Mouse (Mus musculus): Measurements from ENCODE around the gene Klf8.

Gene Klf8

DNA sequence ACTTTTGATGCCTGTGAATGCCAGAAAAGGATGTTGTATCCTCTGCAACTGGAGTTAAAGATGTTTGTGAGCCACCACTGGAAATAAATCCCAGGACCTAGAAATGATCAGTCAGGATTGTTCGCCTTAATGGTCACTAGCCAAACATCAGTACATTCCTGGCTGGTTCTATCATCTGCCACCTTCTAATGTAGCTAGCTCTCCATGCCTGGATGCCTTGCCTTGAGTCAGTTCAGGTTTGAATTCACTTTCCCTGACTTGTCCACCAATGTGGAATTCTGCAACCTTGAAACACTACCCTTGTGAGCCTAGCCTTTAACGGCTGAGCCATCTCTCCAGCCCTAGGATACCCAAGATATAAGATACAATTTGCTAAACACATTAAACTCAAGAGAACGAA, 202.8 kb downstream of the Klf8 start:
- DNase-seq, result no peak

Measured in cerebellum, postnatal 36 days (tissue).